Mouse (Mus musculus) large intestine, adult 2 months (tissue): Measurements from ENCODE around the gene Gm20388. TPM values are rescaled to one million over a fixed set of nuclear protein-coding genes. Genes with fewer than 3 reads are reported as not detected.

Source experiments
- DNase-seq: peaks from one replicate; pipeline ENCODE4 v3.0.0-alpha.2; 2012; ENCODE audit warnings: low read depth, low spot score
- WGBS: fragments of 180-500 bp; shearing (Covaris S2); methylation state at CpG from one replicate; pipeline ENCODE4 v1.1.7; 2018; 5-methylcytosine and 5-hydroxymethylcytosine counted together
- polyA plus RNA-seq: library from polyadenylated mRNA; depleted of rRNA; stranded (reverse); fragments of >200 nt; gene quantifications from 2 replicates; pipeline ENCODE4 v1.2.3, GENCODE M21; 2012

Gm20388 gene
- polyA plus RNA-seq, 1 experiment, result 31.5 TPM

DNA sequence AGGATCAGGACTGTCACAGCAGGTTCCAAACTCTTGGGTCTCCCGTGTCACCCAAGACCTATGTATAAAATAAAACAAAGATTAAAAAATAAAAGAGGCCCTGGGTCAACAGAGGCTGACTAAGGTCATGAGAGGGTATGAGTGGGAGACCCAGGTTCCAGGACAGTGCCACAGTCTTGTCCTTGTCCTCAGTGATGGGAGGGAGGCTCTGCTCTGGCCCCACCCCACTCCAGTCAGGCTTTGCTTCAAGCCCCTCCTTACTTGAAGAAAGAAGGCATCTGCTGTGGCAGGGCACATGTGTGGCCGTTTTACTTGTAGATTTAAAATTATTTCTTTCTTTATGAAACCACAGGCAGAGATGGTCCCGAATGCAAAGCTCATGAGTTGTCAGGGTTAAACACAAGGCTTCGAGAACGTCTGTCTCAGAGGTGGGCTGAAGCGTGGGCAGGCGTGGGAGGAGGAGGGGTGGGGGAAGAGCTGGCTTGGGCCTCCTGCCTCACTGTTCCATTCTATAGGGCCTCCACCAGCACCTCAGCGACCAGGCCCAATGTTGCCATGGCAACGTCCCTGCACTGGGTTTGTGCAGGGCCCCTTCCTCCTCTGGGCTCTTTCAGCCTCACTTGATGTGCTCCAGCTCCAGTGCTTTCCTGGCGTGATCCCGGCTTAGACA is 4188.4 kb downstream of the Gm20388 start:
- no peak for DNase-seq
- 38% methylated on average over 11 of the region's 11 CpGs for WGBS

DNA sequence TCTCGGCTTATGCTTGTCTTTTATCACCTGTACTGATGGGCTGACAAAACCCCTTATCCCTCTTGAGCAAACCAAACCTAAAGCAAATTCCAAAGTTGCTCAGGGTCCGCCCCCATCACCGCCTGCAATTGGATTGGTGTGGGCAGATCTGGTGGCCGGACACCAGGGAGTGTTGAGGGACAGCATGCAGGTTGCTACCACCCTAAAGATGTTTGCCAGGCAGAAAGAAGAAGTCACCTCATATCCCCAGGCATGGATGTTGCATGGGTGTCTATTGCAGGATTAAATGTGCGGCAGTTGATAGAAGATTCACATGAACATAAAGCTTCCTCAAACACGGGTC is 4189.0 kb downstream of the Gm20388 start:
- DNase-seq, result no peak
- 73% methylated on average over 6 of the region's 6 CpGs for WGBS

DNA sequence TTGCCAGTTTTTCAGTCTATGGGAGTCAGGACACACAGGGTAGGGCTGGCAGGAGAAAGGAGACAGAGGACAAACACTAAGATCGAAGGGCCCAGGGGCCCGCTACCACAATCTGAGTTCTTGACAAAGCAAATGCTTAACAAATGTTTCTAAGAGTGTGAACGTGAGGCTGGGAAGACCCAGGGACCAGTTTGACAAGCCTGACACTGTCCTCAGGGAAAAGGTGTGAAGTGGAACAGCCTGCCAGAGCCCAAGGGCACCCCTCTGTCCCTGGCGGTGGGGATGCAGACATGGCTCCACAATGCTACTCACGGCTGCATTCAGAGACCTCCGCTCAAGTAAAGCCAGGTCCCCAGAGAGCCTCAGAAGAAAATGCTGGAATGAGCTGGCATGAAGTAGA is 4195.2 kb downstream of the Gm20388 start:
- DNase-seq, result no peak

GRCm38 (mm10) chr8:124106328-124107195 is 4195.9 kb downstream of the Gm20388 start:
- 69% methylated on average over 7 of the region's 7 CpGs for WGBS
- no peak for DNase-seq

More for the DNA sequence above, 4195.2 kb downstream of the Gm20388 start:
- 73% methylated on average over 6 of the region's 6 CpGs for WGBS

DNA sequence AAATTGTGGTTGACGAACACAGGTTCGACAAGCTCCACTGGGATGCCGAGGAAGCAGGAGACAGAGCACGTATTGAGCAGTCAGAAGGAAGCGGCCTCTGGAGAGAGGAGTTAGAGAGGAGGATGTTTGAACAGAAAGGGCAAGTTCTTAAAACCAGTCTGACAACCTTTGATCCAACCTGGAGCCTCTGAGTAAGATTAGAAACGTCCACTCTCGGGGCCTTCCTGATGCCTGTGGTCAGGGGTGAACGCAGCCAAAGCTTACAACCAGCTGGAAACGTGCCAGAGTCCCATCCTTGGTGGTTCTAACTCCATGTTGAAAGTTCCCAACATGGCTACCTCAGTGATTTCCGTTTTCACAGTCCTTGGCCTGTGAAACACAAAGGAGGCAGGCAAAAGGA is 4202.5 kb downstream of the Gm20388 start:
- no peak for DNase-seq
- whole genome bisulfite sequencing, result 30% methylated on average over 10 of the region's 10 CpGs

DNA sequence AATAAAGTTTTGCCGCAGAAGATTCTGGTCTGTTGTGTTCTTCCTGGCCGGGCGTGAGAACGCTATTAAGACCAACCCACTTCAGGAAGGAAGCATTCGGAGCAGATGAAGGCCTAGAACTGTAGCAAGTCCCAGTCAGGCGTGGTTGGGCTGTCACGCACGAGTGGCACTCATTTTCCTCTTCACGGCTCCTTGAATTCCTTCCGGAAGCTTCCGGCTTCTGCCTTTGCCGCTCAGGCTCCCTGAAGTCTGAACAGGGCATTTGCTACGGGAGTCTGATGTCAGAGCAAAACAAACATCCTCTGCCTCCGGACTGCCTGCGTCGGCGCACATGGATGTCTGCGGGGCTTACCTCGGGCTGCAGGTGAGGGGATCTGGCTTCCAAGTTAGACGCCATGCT is 4214.6 kb downstream of the Gm20388 start:
- WGBS, result 96% methylated on average over 20 of the region's 20 CpGs
- no peak for DNase-seq

- no peak for DNase-seq
- WGBS, result 75% methylated on average over 5 of the region's 5 CpGs
These were observed 4226.6 kb downstream of the Gm20388 start for GRCm38 (mm10) chr8:124137261-124137660.

- no peak for DNase-seq
- 56% methylated on average over 11 of the region's 11 CpGs for WGBS
These were observed 4229.7 kb downstream of the Gm20388 start for GRCm38 (mm10) chr8:124140211-124140790.

DNA sequence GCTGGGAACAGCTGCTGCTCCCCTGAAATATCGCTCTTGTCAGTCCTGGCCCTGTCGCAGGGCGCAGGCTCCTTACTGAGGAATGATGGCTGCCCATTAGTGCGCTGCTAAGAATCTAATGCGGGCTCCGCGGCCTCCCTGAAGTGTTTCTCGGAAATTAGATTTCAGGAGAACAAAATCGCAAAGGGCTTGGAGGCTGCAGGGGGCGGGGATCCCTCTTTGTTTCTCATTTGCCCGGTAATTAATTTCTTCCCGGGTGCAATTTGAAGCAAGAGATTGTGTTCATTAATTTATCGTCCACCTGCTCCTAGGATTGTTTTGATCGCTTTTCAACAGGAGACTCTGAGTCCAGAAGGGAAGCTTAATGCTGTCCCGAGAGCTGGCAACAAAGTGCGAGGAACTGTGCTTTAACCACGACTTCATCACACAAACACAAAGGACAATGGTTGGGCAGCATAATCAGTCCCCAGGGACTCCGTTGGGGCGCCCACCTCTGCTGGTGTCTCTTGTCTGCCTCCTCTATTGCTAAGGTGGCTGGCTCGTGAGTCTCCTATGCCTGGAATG is 4230.3 kb downstream of the Gm20388 start:
- no peak for DNase-seq
- WGBS, result 72% methylated on average over 20 of the region's 20 CpGs

GRCm38 (mm10) chr8:124141681-124142391 is 4231.2 kb downstream of the Gm20388 start:
- WGBS, result 55% methylated on average over 9 of the region's 9 CpGs
- DNase-seq, result no peak

DNA sequence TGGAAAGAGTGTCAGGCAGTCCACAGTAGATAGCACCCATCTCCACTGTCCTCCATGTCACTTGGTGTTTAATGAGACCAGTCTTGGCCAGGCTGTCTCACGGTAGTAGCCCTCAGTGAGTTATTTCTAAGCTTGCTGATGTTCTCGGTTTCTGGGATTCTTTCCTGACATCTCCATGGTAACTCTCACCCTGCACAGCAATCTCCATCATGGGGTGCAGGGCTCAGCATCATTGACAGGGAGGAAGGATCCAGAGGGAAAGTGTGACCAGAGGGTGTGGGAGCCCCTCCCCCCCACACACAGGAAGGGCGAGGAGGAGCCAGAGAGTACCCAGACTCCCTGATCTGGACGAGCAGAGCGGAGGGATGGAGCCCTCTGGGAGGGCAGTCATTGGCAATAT is 4232.4 kb downstream of the Gm20388 start:
- WGBS, result 66% methylated on average over 5 of the region's 5 CpGs
- no peak for DNase-seq

DNA sequence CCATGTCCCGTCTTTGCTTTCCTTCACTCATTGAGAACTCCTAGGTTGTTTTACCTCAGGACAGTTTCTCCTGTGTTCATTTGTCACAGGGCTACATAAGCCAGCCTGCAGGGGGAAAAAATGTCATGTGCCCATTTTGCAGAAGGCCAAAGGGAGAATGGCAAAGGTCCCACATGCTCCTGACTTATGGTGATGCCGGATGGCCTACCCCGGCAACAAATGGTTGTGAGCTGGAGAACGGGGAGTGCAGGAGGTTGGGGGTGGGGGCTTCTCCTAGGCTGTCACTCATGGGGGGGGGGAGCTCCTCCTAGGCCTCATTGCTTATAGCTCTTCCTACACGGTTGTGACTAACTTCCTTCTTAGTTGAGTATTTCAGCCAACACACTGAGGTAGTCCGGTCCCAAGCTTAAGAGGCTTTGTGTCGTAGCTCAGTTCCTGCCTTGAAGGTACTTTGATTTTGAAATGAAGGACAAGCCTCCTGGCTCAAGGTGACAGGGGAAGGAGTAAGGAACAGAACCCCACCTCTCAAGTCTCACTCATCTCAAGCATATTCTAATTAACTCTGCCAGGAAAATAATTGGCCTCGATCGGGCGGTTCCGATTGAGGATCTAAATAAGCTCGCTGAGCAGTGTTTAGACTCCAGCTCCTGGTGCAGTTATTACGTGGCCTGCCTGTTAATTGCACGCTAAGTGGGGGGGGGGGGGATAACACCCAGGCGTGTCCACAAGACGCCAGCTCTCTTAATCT is 4233.4 kb downstream of the Gm20388 start:
- no peak for DNase-seq
- WGBS, result 80% methylated on average over 16 of the region's 16 CpGs

DNA sequence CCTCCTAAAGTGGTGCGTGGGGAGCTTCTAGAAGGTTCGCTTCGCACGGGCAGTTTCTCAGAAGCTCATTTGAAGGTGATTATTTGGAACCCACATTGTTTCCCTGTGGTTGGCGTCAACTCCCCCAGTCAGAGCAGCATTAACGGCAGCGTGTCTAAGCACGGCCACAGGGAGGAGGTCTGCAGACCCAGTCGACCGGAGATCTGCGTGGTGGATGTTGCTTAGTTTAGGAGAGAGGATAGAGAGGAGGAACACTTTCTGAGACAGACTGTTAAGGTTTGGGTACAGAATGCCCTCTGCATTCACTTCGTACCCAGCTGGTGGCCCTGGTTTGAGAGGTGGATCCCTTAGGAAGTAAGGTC is 4234.0 kb downstream of the Gm20388 start:
- 82% methylated on average over 12 of the region's 12 CpGs for WGBS
- no peak for DNase-seq

- WGBS, result 71% methylated on average over 5 of the region's 5 CpGs
- no peak for DNase-seq
These were observed 4235.6 kb downstream of the Gm20388 start for GRCm38 (mm10) chr8:124146286-124146685.

DNA sequence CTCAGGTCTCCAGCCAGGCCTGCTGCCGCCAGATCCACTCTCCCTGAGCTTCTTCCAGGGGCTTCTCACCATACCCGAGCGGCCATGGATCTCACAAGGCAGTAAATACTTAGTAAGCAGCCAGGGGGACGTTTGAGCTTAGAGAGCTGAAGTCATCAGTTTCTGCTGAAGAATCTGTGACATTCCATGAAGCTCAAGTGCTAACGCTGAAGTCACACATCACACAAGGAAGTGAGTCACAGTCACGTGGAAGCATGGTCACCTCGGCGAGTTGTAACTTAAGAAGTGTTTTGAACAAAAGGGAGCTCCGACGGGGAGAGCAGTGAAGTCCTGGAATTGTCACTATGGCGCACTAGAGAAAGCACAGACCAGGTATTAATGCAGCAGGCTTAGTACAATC is 4239.4 kb downstream of the Gm20388 start:
- no peak for DNase-seq
- 65% methylated on average over 11 of the region's 11 CpGs for WGBS

GRCm38 (mm10) chr8:124150536-124150935 is 4239.9 kb downstream of the Gm20388 start:
- DNase-seq, result no peak

DNA sequence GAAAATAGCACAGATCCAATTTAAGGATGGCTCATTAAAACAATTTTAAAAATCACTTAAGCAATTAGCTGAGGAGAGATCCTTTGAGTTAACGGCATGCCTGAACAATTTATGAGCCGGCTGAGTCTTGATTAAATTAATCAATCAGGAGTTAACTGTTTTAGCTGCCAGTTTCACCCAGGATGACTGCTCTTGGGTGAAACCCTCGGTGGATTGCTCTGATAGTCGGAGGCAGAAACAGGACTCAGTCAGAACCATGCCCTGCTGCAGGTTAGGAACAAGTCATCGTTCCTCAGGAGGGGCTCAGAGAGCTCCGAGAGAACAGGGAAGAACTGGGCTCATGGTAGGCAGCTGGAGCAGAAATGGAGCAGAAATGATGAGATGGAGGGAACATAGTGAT is 4241.2 kb downstream of the Gm20388 start:
- 82% methylated on average over 6 of the region's 6 CpGs for WGBS
- no peak for DNase-seq

More at GRCm38 (mm10) chr8:124150536-124150935, 4239.9 kb downstream of the Gm20388 start:
- 87% methylated on average over 5 of the region's 5 CpGs for WGBS

GRCm38 (mm10) chr8:124152771-124153170 is 4242.1 kb downstream of the Gm20388 start:
- no peak for DNase-seq
- 59% methylated on average over 8 of the region's 8 CpGs for WGBS

DNA sequence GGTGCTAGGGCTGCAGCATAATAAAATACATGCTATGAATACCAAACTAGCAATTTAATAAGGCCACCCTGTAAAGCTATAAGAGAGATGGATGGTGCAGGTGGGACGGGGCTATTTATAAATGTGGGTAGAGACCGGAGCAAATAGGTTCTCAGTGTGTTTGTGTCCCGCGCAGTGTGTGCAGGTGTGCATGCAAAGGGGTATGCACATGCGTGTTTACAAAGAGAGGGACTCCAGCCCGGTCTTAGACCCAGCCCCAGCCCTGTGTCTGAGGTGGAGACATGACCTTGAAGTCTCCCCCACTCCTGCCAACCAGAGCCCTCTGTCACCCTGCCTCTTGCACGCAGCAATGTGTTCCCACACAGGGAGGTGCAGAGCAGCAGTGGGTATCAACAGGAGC is 4245.7 kb downstream of the Gm20388 start:
- no peak for DNase-seq
- WGBS, result 67% methylated on average over 7 of the region's 7 CpGs
